Mouse (Mus musculus) hindbrain, embryonic 12.5 days (tissue): ENCODE measurements around the gene Tmem174. TPM values are rescaled to one million over a fixed set of nuclear protein-coding genes. Genes with fewer than 3 reads are reported as not detected.

Experiments used
- ATAC-seq: fragments of 200-750 bp; cut with Nextera tagmentation; 2 replicates; pipeline ENCODE4 v1.8.0; 2017; ENCODE audit warnings: moderate TSS enrichment; ENCODE audit not compliant: low FRiP score
- H3K27ac ChIP-seq: fragments of 300-500 bp; sonication (generic); 2 replicates; pipeline ENCODE4 v1.5.1; 2016; ENCODE audit warnings: mild to moderate bottlenecking
- H3K27me3 ChIP-seq: fragments of 300-500 bp; sonication (generic); 2 replicates; pipeline ENCODE4 v1.6.1; 2016; ENCODE audit warnings: mild to moderate bottlenecking
- H3K36me3 ChIP-seq: fragments of 300-500 bp; sonication (generic); 2 replicates; pipeline ENCODE4 v1.6.1; 2016; ENCODE audit warnings: mild to moderate bottlenecking
- H3K4me1 ChIP-seq: fragments of 300-500 bp; sonication (generic); 2 replicates; pipeline ENCODE4 v1.6.1; 2016
- H3K4me2 ChIP-seq: fragments of 300-500 bp; sonication (generic); replicated peaks from 2 replicates; pipeline ENCODE4 v1.6.1; 2016; ENCODE audit warnings: mild to moderate bottlenecking
- H3K4me3 ChIP-seq: fragments of 300-500 bp; sonication (generic); 2 replicates; pipeline ENCODE4 v1.5.1; 2016; ENCODE audit warnings: mild to moderate bottlenecking
- H3K9ac ChIP-seq: fragments of 300-500 bp; sonication (generic); 2 replicates; pipeline ENCODE4 v1.6.1; 2016; ENCODE audit warnings: mild to moderate bottlenecking, moderate library complexity
- H3K9me3 ChIP-seq: fragments of 300-500 bp; sonication (generic); replicated peaks from 2 replicates; pipeline ENCODE4 v1.6.1; 2016; ENCODE audit warnings: mild to moderate bottlenecking
- WGBS: fragments of 180-500 bp; shearing (Covaris S2); methylation state at CpG from one replicate; pipeline ENCODE4 v1.1.7; 2016; 5-methylcytosine and 5-hydroxymethylcytosine counted together
- polyA plus RNA-seq: library from polyadenylated mRNA; unstranded; fragments of >200 nt; fragmentation: Nextera tagmentation; extraction: Ambion mirVana; gene quantifications from 2 replicates; pipeline ENCODE4 v1.2.1, GENCODE M21; 2016

Tmem174 gene
- polyA plus RNA-seq, 1 experiment from 2014 or later = not detected

- H3K27me3 ChIP-seq = peaks cover 62% of the 10 kb centered on the region
These were observed 48.2 kb downstream of the Tmem174 start for GRCm38 (mm10) chr13:98588951-98589501.

GRCm38 (mm10) chr13:98588480-98588879, 48.7 kb downstream of the Tmem174 start:
- no peaks in the 10 kb centered on the region for H3K9me3 ChIP-seq
- peak overlapping the region; percentile 65 for H3K9ac ChIP-seq
- no peak for ATAC-seq
- peaks cover 28% of the 10 kb centered on the region for H3K4me1 ChIP-seq
- no peak overlapping the region for H3K27ac ChIP-seq
- no peaks in the 10 kb centered on the region for H3K36me3 ChIP-seq
- H3K4me3 ChIP-seq = peak overlapping the region; percentile 45
- peak overlapping the region; percentile 78 for H3K4me2 ChIP-seq
- peaks cover 68% of the 10 kb centered on the region for H3K27me3 ChIP-seq
- WGBS = 2% methylated on average over 12 of the region's 12 CpGs

More at GRCm38 (mm10) chr13:98588951-98589501, 48.2 kb downstream of the Tmem174 start:
- Histone ChIP-seq H3K4me1 (peaks cover 28% of the 10 kb centered on the region), H3K27ac (no peak overlapping the region), H3K36me3 (no peaks in the 10 kb centered on the region), H3K9ac (peak overlapping the region; percentile 65), H3K4me2 (peak overlapping the region; percentile 78), H3K9me3 (no peaks in the 10 kb centered on the region), H3K4me3 (peak overlapping the region; percentile 45)
- under 1% methylated on average over 35 of the region's 35 CpGs for WGBS
- ATAC-seq = peak; percentile 76

GRCm38 (mm10) chr13:98587639-98588038, 49.6 kb downstream of the Tmem174 start:
- Histone ChIP-seq H3K9ac (no peak overlapping the region), H3K27ac (no peak overlapping the region), H3K27me3 (peaks cover 70% of the 10 kb centered on the region), H3K9me3 (no peaks in the 10 kb centered on the region), H3K4me1 (peaks cover 26% of the 10 kb centered on the region), H3K4me2 (peak overlapping the region; percentile 21; the same call in 1 of the 2 replicates), H3K36me3 (no peaks in the 10 kb centered on the region), H3K4me3 (no peak overlapping the region)
- 1% methylated on average over 14 of the region's 14 CpGs for WGBS
- ATAC-seq = no peak

- H3K27ac ChIP-seq = no peak overlapping the region
- H3K4me1 ChIP-seq = peaks cover 23% of the 10 kb centered on the region
- peaks cover 70% of the 10 kb centered on the region for H3K27me3 ChIP-seq
- no peak overlapping the region for H3K9ac ChIP-seq
- no peak overlapping the region for H3K4me3 ChIP-seq
- H3K4me2 ChIP-seq = no peak overlapping the region
- WGBS = 28% methylated on average over 17 of the region's 17 CpGs
- no peak for ATAC-seq
- H3K36me3 ChIP-seq = no peaks in the 10 kb centered on the region
- no peaks in the 10 kb centered on the region for H3K9me3 ChIP-seq
These were observed 50.2 kb downstream of the Tmem174 start for GRCm38 (mm10) chr13:98586817-98587575.

Other genes with a start within 250 kb of the Tmem174 start
- gene Gm10320, start 145.4 kb downstream of the Tmem174 start, polyA plus RNA-seq = 0.74 TPM in 1 of 2 replicates, not detected in the other
- gene Tmem171, start 57.4 kb upstream of the Tmem174 start, polyA plus RNA-seq = 0.18 TPM in 1 of 2 replicates, not detected in the other
- gene Fcho2, start 178.0 kb upstream of the Tmem174 start, polyA plus RNA-seq = 48.3 and 49.6 TPM in 2 replicates